Mouse (Mus musculus) adrenal gland, postnatal 10 days (tissue): ENCODE results near the gene Impad1. TPM values are rescaled to one million over a fixed set of nuclear protein-coding genes. Genes with fewer than 3 reads are reported as not detected.

Experiments
- DNase-seq: peaks from one replicate; pipeline ENCODE4 v3.0.0; 2021; ENCODE audit warnings: mixed read lengths
- long read RNA-seq, 2 experiments: library from polyadenylated mRNA; stranded (forward); transcript quantifications; one replicate each; pipeline ENCODE4 v2.0.0; 2021
- total RNA-seq, 2 experiments: library from RNA; stranded (reverse); gene quantifications; 2 replicates each; pipeline ENCODE4 v1.2.3; 2021

Impad1 gene
- total RNA-seq: 10 to 100 TPM; 39.4 to 42.9 TPM
- long read RNA-seq, experiment 1, full-length matches to known transcripts: 15 of 17 reads
- long read RNA-seq, experiment 1, partial matches to known transcripts: 0 of 17 reads
- long read RNA-seq, experiment 1, other reads (novel, unspliced or antisense): 2 of 17 reads
- long read RNA-seq, experiment 2, full-length matches to known transcripts: 6 of 8 reads
- long read RNA-seq, experiment 2, partial matches to known transcripts: 0 of 8 reads
- long read RNA-seq, experiment 2, other reads (novel, unspliced or antisense): 2 of 8 reads

- DNase-seq: peak; percentile 94
Observed at GRCm38 (mm10) chr4:4792992-4793834, at the start of gene Impad1. Gene Impad1, minus strand, starts transcription at chr4:4793355.

DNA sequence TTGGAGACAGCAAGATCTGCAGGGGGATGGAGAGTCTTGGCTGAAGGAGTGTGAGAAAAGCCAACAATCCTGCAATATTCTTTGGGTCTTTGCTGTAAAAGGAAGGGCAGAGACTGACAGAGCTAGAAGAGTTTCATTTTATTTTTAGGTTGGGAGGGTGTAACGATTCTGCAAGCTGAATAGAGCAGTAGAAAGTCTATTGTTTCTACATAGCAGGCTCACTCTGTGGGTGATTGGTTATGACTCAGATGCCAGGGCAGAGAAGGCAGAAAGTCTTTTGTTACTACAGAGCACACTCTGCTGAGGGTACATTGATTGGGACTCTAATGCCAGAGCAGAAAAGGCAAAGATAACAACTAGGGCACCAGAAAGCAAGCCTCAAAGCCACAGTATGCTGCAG is 47.0 kb upstream of the Impad1 start:
- DNase-seq: no peak

DNA sequence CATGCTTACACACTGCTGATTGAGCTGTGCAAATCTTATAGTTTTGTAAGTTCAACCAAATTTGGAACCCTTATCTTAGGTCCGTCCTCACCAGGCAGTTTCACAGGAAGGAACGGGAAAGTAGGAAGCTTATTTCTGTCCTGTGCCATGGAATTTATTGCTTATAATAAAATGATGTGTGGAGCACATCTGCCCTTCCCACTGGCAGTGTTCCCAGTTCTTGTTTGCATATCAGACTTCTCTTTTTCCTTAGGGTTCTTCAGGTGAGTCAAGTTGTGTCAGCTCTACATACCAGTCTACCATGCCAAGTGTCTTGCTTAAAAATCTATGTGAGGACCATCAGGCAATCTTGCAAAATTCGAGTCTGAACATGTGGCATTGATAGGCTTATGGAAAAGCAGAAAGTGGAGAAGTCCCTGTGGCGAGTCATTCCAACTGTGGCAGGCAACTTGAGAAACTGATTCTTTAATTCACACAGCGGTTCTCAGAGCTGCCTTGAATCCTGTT is 40.7 kb upstream of the Impad1 start:
- DNase-seq: no peak

- no peak for DNase-seq
Observed at GRCm38 (mm10) chr4:4828131-4828530, 35.0 kb upstream of the Impad1 start.

DNA sequence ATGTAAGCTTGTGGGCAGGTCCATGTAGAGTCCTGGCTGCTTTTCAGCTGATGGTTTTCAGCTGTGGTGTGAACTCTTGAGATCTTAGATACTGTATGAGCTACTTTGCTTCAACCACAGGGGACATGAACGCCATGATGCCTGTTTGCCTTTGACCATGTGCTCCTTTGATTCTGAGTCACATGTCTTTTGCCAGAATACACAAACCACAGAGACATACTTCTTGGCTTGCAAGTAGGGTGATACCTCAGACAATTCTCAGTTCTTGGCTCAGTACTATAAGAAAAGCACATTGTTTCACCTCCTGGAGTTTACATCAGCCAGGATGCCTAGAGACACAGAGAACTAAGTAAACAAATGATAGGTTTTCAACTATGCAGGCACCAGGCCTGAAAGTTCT is 29.0 kb upstream of the Impad1 start:
- no peak for DNase-seq

GRCm38 (mm10) chr4:4792141-4792991 is 789 bp downstream of the Impad1 start:
- DNase-seq: peak; percentile 68

DNA sequence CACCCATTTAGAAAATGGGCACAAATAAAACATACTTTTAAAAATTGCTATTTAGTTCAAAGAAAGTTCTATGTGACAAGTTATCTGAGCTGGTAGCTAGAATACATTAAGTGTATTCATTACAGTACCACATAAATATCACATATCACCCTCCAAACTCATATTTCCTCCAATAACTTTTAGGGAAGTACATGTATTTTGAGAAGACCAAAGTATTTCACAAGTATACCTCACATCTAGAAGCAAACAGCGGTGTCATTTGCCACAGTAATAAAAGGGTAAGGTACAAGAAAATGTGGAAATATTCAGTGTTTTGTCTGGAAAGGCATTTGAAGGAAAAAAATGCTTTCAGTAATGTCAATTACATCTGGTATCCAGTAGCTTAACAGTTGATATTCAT is 2.0 kb downstream of the Impad1 start:
- DNase-seq: no peak

- DNase-seq: no peak
Observed at GRCm38 (mm10) chr4:4785169-4785568, 8.0 kb downstream of the Impad1 start.

GRCm38 (mm10) chr4:4784305-4784704 is 8.8 kb downstream of the Impad1 start:
- DNase-seq: no peak

DNA sequence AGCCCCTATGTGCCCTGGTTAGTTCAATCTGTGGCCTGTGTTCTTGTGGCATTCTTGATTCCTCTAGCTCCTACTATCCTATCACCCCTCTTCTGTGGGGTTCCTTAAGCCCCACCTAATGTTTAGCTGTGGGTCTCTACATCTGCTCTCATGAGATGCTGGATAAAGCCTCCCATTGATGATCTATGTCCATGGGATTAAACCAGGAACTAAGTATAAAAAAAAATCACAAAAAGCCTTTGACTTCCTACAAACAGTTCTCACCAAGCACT is 9.5 kb downstream of the Impad1 start:
- no peak for DNase-seq

GRCm38 (mm10) chr4:4782882-4783685 is 10.1 kb downstream of the Impad1 start:
- DNase-seq: no peak

DNA sequence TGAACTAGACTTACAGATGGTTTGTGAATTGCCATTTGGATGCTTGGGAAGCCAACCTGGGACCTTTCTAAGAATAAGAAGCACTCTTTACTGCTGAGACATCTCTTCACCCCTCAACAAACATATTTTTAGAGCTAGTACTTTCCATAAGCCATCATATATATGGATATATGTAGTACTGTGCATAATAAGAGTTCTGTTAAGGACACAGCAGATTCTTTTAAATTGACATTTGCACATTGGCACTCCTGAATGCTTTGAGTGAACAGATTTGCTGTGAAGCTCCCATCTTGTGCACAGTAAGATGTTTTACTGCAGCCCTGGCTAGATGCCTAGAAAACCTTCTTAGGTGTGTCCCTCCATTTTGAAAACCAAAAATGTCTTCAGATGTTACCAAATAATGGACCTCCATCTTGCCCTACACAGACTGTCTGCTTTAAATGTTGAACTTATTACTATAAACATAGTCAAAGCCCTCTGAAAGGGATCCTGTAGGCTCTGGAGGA is 13.8 kb downstream of the Impad1 start:
- no peak for DNase-seq

DNA sequence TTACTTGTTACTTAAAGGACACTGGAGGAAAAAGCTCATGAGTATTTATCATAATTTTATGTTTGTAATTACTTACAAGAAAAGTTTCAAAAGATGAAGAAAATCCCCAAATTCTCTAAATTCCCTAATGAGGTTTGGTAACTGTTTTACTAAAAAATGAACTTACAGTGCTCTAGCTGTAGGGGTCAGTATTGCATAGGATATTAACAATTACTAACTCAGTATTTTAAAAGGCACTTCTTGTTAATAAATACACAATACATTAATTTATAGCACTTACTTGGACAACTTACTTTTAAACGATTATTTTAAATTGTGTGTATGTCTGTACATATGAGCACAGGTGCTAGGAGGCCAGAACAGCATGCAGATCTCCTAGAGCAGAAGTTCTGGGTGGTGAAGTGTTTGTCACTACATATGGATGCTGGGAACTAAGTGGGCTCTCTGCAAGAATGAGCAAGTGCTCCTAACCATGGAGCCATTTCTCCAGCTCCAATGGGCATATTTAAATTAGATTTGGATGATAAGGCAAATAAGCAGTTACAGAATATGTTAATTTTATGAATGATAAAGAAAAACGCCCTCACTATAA is 21.5 kb downstream of the Impad1 start:
- DNase-seq: no peak

GRCm38 (mm10) chr4:4765806-4766205 is 27.3 kb downstream of the Impad1 start:
- DNase-seq: peak; percentile 4

- DNase-seq: no peak
Observed at GRCm38 (mm10) chr4:4758376-4758775, 34.8 kb downstream of the Impad1 start.

- DNase-seq: peak; percentile 14
Observed at GRCm38 (mm10) chr4:4729427-4729826, 63.7 kb downstream of the Impad1 start.

GRCm38 (mm10) chr4:4726241-4726776 is 66.8 kb downstream of the Impad1 start:
- DNase-seq: no peak

- DNase-seq: no peak
Observed at GRCm38 (mm10) chr4:4723821-4724220, 69.3 kb downstream of the Impad1 start.

DNA sequence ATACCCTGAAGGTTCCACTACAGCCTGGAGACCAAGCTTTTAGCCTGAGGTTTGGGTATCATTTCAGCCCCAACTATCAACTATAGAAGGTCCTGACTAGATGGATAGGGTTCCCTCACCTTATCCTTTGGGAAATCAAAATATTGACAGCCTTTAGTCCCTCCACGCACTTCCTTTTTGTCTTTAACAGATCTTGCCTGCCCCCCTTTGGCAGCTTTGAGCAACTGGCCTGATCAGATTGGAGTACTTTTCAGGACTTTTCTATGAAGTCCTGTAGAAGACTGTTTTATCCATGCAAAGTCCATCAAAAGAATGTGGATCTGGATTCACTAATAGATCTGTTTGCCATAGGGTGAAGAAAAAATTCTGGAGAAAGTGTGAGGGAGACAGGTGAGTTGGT is 71.1 kb downstream of the Impad1 start:
- DNase-seq: no peak

GRCm38 (mm10) chr4:4717763-4718347 is 75.3 kb downstream of the Impad1 start:
- DNase-seq: no peak
